Mouse (Mus musculus): ENCODE results near the gene Cep250. TPM values are rescaled to one million over a fixed set of nuclear protein-coding genes. Genes with fewer than 3 reads are reported as not detected.

Cep250 gene
- polyA plus RNA-seq (2012; rRNA removed; ENCODE audit: low replicate concordance), result 11.2 and 13.4 TPM in 2 replicates

DNA sequence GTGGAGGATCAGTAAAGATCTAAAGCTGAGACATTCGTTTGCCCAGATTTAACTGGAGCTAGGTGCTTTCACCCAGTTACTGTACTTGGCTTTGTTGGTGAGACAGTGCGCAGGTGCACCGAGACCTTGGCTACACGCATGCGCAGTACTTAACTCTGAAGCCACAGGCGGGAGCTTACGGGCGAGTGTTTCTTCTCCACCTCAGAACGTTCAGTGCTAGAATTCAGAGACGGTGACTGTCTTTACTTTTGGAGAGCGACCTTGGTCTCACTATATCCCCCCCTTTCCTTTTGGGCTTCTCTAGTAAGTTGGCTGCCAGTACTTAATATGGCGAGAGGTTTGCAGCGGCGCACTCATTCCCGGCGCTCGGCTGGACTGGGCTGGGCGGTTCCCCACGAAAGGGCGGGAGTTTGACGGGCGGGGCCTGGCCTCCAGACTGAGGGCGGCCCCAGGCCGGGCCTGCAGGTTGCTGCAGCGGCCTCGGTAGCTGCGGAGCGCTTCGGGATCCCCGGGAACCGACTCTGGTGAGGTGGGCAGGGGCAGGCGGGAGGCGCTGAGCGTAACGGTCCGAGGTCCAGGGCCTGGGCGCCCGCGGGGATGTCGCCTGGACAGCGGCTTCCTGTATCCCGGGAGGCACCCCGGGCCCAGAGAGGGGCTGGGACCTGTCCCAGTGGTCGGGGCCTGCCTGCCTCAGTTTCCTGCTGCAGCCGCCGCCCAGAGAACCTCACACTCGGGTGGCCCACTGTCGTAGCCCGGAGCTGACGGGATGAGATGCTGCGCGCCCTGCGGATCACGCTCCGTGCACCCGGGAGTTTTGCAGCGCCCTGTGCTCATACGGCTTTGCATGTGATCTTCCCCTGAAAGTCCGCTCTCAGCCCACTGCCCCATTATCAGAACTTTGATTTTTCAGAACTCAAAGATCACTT lies at the start of gene Cep250:
TSS of gene Cep250 (plus strand) at position 325 of the 926 bp plus-strand sequence.

DNA sequence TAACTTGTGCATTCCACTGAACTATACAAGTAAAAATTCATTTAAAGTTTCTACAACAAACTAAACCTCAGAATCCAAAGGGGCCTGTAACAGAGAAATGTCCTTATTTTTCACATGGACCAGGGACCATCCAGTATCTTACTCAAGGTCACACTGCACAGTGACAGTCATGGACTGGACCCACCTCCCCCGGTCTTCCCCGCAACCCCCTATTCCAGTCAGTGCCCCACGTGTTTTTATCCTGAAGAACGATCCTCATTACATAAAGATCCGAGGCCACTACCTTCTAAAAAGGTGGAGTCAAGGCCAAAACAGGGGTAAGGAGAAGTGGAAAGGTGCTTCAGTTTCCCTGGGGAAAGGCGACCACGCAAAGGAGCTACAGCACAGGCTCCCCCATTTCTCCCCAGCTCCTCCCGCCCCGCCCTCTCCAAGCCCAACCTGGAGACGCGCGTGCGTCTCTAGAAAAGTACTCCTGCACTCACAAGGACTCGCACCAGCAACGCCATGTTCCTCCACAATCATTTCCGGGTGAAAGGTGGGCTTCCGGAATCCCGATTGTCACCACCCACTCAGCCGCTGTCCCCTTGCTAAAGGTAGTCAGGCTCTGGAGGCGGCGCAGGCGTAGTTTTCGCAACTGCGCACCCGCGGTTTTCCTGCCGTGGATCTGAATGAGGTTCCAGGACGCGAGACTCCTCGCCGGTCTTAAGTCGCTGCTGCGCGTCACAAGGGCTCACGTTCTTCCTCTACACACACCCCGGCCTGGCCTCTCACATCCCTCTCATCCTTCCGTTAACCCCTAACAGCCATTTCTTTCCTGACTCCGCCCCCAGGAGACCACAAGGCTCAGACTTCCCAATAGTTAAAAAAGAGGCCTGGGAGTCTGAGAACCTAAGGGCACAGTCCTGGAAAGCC lies 26.5 kb upstream of the Cep250 start, which contains the start of gene Uqcc1:
TSS of gene Uqcc1 (minus strand) at position 780 of the 912 bp plus-strand sequence.

DNA sequence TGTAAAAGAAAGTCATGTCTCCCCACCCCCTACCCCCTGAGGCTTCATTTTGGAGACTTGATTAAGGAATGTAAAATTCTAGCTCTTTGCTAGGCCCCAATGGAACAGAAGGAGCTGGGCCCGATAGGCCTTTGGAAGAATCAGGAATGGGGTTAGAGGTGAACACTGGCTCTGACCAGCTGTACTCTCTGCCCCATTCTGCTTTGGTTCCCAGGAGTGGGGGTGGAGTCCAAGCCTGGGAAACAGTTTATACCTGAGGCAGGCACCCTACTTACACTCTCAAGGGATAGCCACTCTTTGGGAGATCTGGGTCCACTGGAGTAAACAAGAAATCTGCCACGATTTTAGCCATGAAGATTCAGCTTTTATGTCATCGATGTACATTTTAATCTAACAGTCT lies 15.6 kb upstream of the Cep250 start, which contains the start of gene Gm15557:
TSS of gene Gm15557 (plus strand) at position 48 of the 400 bp plus-strand sequence.

DNA sequence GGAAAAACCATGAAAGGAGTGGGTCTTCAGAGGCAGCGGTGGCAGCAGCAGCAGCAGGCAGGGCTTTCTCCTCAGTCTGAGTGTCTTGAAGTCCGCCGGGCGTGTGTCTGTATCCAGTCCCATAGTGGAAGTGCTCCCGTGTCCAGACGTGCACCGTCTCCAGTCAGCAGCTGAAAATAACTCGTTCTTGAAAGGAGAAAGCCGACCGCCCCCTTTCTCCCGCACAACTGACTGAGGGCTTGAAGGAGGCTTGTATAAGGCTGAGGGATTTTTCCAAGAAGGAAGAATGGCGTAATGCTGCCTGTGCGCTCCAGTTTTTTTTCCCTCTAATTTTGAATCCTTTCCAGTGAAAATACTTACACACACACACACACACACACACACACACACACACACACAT lies 11.1 kb upstream of the Cep250 start, which contains the start of gene Gdf5:
TSS of gene Gdf5 (minus strand) at position 244 of the 400 bp plus-strand sequence.

DNA sequence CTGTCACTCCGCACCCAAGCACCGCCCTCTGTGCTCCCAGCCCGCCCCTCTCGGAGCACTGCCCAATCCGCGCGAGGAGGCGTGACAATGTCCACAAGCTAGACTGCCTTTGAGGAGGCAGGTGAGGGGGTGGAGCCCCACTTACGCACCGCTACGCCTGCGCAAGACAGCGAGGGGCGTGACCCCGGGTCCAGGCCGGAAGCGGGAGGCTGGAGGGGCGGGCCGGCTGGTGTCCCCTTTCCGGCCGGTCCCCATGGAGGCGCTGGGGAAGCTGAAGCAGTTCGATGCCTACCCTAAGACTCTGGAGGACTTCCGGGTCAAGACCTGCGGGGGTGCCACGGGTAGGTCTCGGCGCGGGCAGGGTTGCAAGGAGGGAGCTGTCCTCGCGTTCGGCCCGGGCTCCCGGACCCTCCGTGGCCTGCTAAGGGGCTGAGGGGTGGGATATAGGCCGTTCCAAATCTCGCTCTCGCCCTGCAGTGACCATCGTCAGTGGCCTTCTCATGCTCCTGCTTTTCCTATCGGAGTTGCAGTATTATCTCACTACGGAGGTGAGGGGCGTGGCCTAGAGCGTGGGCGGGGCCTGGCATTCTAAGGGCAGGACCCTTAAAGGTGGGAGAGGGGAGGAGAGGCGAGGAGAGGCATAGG lies 51.8 kb downstream of the Cep250 start, which contains the start of the genes 6430550D23Rik and Ergic3:
TSS of gene 6430550D23Rik (minus strand) at position 90 of the 645 bp plus-strand sequence.
TSS of gene Ergic3 (plus strand) at position 158 of the 645 bp plus-strand sequence.

Other genes with a start within 250 kb of the Cep250 start
- 38.8 and 49.6 TPM in 2 replicates for gene Edem2, start 227.0 kb upstream of the Cep250 start, polyA plus RNA-seq (2012; rRNA removed; ENCODE audit: low replicate concordance)
- gene Gm17581, start 220.6 kb upstream of the Cep250 start, polyA plus RNA-seq (2012; rRNA removed; ENCODE audit: low replicate concordance), result not detected in 2 replicates
- gene Procr, start 205.3 kb upstream of the Cep250 start, polyA plus RNA-seq (2012; rRNA removed; ENCODE audit: low replicate concordance), result 20.1 and 20.5 TPM in 2 replicates
- gene Mmp24, start 181.1 kb upstream of the Cep250 start, polyA plus RNA-seq (2012; rRNA removed; ENCODE audit: low replicate concordance), result 0.12 and 0.13 TPM in 2 replicates
- 60.4 and 88.2 TPM in 2 replicates for gene BC029722, start 137.0 kb upstream of the Cep250 start, polyA plus RNA-seq (2012; rRNA removed; ENCODE audit: low replicate concordance)
- 85.6 and 109 TPM in 2 replicates for gene Eif6, start 129.5 kb upstream of the Cep250 start, polyA plus RNA-seq (2012; rRNA removed; ENCODE audit: low replicate concordance)
- gene Fam83c, start 121.6 kb upstream of the Cep250 start, polyA plus RNA-seq (2012; rRNA removed; ENCODE audit: low replicate concordance), result 0.12 TPM in 1 of 2 replicates, not detected in the other
- 47.4 and 61.3 TPM in 2 replicates for gene Uqcc1, start 26.1 kb upstream of the Cep250 start, polyA plus RNA-seq (2012; rRNA removed; ENCODE audit: low replicate concordance)
- not detected in 2 replicates for gene Gm15557, start 15.7 kb upstream of the Cep250 start, polyA plus RNA-seq (2012; rRNA removed; ENCODE audit: low replicate concordance)
- gene Gdf5, start 11.1 kb upstream of the Cep250 start, polyA plus RNA-seq (2012; rRNA removed; ENCODE audit: low replicate concordance), result 2.3 and 4.5 TPM in 2 replicates
- gene 6430550D23Rik, start 51.5 kb downstream of the Cep250 start, polyA plus RNA-seq (2012; rRNA removed; ENCODE audit: low replicate concordance), result 5.0 and 7.3 TPM in 2 replicates
- 307 and 318 TPM in 2 replicates for gene Ergic3, start 51.6 kb downstream of the Cep250 start, polyA plus RNA-seq (2012; rRNA removed; ENCODE audit: low replicate concordance)
- 1.9 TPM in 1 of 2 replicates, not detected in the other for gene Fer1l4, start 96.5 kb downstream of the Cep250 start, polyA plus RNA-seq (2012; rRNA removed; ENCODE audit: low replicate concordance)
- gene Spag4, start 108.7 kb downstream of the Cep250 start, polyA plus RNA-seq (2012; rRNA removed; ENCODE audit: low replicate concordance), result 4.5 and 12.0 TPM in 2 replicates
- gene Cpne1, start 155.5 kb downstream of the Cep250 start, polyA plus RNA-seq (2012; rRNA removed; ENCODE audit: low replicate concordance), result 90.6 and 117 TPM in 2 replicates
- gene Rbm12, start 155.5 kb downstream of the Cep250 start, polyA plus RNA-seq (2012; rRNA removed; ENCODE audit: low replicate concordance), result 5.2 and 21.9 TPM in 2 replicates
- 2.5 and 6.9 TPM in 2 replicates for gene Gm28036, start 170.6 kb downstream of the Cep250 start, polyA plus RNA-seq (2012; rRNA removed; ENCODE audit: low replicate concordance)
- 273 and 327 TPM in 2 replicates for gene Romo1, start 187.6 kb downstream of the Cep250 start, polyA plus RNA-seq (2012; rRNA removed; ENCODE audit: low replicate concordance)
- 54.8 and 75.3 TPM in 2 replicates for gene Nfs1, start 187.7 kb downstream of the Cep250 start, polyA plus RNA-seq (2012; rRNA removed; ENCODE audit: low replicate concordance)
- 35.4 and 56.8 TPM in 2 replicates for gene Rbm39, start 223.8 kb downstream of the Cep250 start, polyA plus RNA-seq (2012; rRNA removed; ENCODE audit: low replicate concordance)
- gene Phf20, start 240.0 kb downstream of the Cep250 start, polyA plus RNA-seq (2012; rRNA removed; ENCODE audit: low replicate concordance), result 19.7 and 26.1 TPM in 2 replicates

Measured in subcutaneous adipose tissue, adult 2 months (tissue).